Mouse (Mus musculus) testis, adult 2 months (tissue): ENCODE measurements at regions not wholly inside any gene's neighbourhood (a gene's known extent, or its start where the extent isn't known, plus 50 kb on each side); places are given as distances from the start of the nearest gene placed in this dataset.

Experiments
- H3K27ac ChIP-seq: fragments of 200-500 bp; 2 replicates; pipeline ENCODE4 v1.5.1; 2012; ENCODE audit warnings: low read depth, low read length; ENCODE audit not compliant: control insufficient read depth, insufficient read depth
- H3K27me3 ChIP-seq: fragments of 200-500 bp; 2 replicates; pipeline ENCODE4 v1.6.1; 2012; ENCODE audit warnings: mild to moderate bottlenecking, low read length, moderate library complexity; ENCODE audit not compliant: control insufficient read depth, insufficient read depth
- H3K36me3 ChIP-seq: fragments of 200-500 bp; 2 replicates; pipeline ENCODE4 v1.6.1; 2012; ENCODE audit warnings: mild to moderate bottlenecking, low read length; ENCODE audit not compliant: control insufficient read depth, insufficient read depth
- H3K4me1 ChIP-seq: fragments of 200-500 bp; 2 replicates; pipeline ENCODE4 v1.6.1; 2012; ENCODE audit warnings: low read length; ENCODE audit not compliant: control insufficient read depth, insufficient read depth
- H3K4me3 ChIP-seq: fragments of 200-500 bp; 2 replicates; pipeline ENCODE4 v1.5.1; 2012; ENCODE audit warnings: low read depth, mild to moderate bottlenecking, low read length, moderate library complexity, mixed read lengths; ENCODE audit not compliant: control insufficient read depth
- CTCF ChIP-seq: fragments of 200-500 bp; IDR thresholded peaks from 2 replicates; pipeline ENCODE4 v1.5.1; 2012; ENCODE audit warnings: low read depth, mild to moderate bottlenecking, inconsistent platforms, low read length, moderate library complexity; ENCODE audit not compliant: control insufficient read depth, insufficient read depth, insufficient replicate concordance
- POLR2A ChIP-seq: fragments of 200-500 bp; IDR thresholded peaks from 2 replicates; pipeline ENCODE4 v1.6.1; 2012; ENCODE audit warnings: low read depth, mild to moderate bottlenecking, inconsistent platforms, low read length, moderate library complexity; ENCODE audit not compliant: control insufficient read depth

- H3K27ac ChIP-seq, result no peak overlapping the region
- no peak overlapping the region for H3K4me3 ChIP-seq
- H3K27me3 ChIP-seq, result no peaks in the 10 kb centered on the region
- TF ChIP-seq POLR2A (no peak), CTCF (no peak)
- H3K36me3 ChIP-seq, result no peaks in the 10 kb centered on the region
- no peaks in the 10 kb centered on the region for H3K4me1 ChIP-seq
Observed at GRCm38 (mm10) chr1:166795613-166796012, 114.0 kb upstream of the Fmo9 start.

GRCm38 (mm10) chr1:166796362-166796925, 114.8 kb upstream of the Fmo9 start:
- TF ChIP-seq CTCF, result no peak
- no peak for TF ChIP-seq POLR2A
- Histone ChIP-seq H3K27ac (no peak overlapping the region), H3K4me1 (no peaks in the 10 kb centered on the region), H3K4me3 (no peak overlapping the region), H3K36me3 (no peaks in the 10 kb centered on the region), H3K27me3 (no peaks in the 10 kb centered on the region)

GRCm38 (mm10) chr1:166796931-166797330, 115.3 kb upstream of the Fmo9 start:
- H3K36me3 ChIP-seq, result no peaks in the 10 kb centered on the region
- no peak overlapping the region for H3K4me3 ChIP-seq
- no peaks in the 10 kb centered on the region for H3K27me3 ChIP-seq
- H3K4me1 ChIP-seq, result no peaks in the 10 kb centered on the region
- H3K27ac ChIP-seq, result no peak overlapping the region
- TF ChIP-seq CTCF (no peak), POLR2A (no peak)

- H3K27me3 ChIP-seq, result no peaks in the 10 kb centered on the region
Observed at GRCm38 (mm10) chr1:166800953-166801603, 119.4 kb upstream of the Fmo9 start.

GRCm38 (mm10) chr1:166801929-166802328, 120.3 kb upstream of the Fmo9 start:
- Histone ChIP-seq H3K4me3 (no peak overlapping the region), H3K27ac (no peak overlapping the region), H3K4me1 (no peaks in the 10 kb centered on the region), H3K36me3 (no peaks in the 10 kb centered on the region), H3K27me3 (no peaks in the 10 kb centered on the region)
- no peak for TF ChIP-seq POLR2A
- no peak for TF ChIP-seq CTCF

More at GRCm38 (mm10) chr1:166800953-166801603, 119.4 kb upstream of the Fmo9 start:
- no peak overlapping the region for H3K4me3 ChIP-seq
- H3K27ac ChIP-seq, result no peak overlapping the region
- H3K4me1 ChIP-seq, result no peaks in the 10 kb centered on the region
- TF ChIP-seq CTCF (no peak), POLR2A (no peak)
- no peaks in the 10 kb centered on the region for H3K36me3 ChIP-seq

- Histone ChIP-seq H3K4me1 (no peaks in the 10 kb centered on the region), H3K4me3 (no peak overlapping the region), H3K27ac (no peak overlapping the region), H3K36me3 (no peaks in the 10 kb centered on the region), H3K27me3 (no peaks in the 10 kb centered on the region)
- TF ChIP-seq CTCF, result no peak
- no peak for TF ChIP-seq POLR2A
Observed at GRCm38 (mm10) chr1:166803928-166804327, 122.3 kb upstream of the Fmo9 start.

- H3K36me3 ChIP-seq, result no peaks in the 10 kb centered on the region
- H3K27ac ChIP-seq, result no peak overlapping the region
- no peak overlapping the region for H3K4me3 ChIP-seq
- TF ChIP-seq CTCF, result no peak
- no peak for TF ChIP-seq POLR2A
- no peaks in the 10 kb centered on the region for H3K27me3 ChIP-seq
- H3K4me1 ChIP-seq, result no peaks in the 10 kb centered on the region
Observed at GRCm38 (mm10) chr1:166804333-166804732, 122.7 kb upstream of the Fmo9 start.
